Mouse (Mus musculus) urinary bladder, postnatal 36 days (tissue): ENCODE results near the gene Acbd3.

Experiments used
- DNase-seq, 2 experiments: peaks; one replicate each; pipeline ENCODE4 v3.0.0; 2022; ENCODE audit warnings: low spot score in 2 of 2, mixed read lengths in 1 of 2

Acbd3 gene

DNA sequence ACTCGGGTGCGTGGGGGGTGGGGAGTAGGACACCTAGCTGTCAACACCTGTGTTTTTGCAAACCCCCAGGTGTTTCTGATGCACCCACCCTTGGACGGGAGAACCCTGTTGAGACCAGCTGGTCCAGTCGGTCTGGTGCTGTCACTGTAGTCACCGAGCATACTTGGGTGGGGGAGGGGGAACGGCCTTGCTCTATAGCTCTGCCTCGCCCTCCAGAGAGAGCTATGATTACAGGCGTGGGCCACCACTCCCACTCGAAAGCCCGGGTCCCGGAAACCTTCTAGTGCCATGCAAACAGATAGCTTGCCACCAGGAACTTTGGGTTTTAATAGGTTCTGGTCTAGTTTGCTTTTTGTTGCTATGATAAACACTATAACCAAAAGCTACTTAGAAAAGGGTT, 36.3 kb downstream of the Acbd3 start:
- DNase-seq: no peak

DNA sequence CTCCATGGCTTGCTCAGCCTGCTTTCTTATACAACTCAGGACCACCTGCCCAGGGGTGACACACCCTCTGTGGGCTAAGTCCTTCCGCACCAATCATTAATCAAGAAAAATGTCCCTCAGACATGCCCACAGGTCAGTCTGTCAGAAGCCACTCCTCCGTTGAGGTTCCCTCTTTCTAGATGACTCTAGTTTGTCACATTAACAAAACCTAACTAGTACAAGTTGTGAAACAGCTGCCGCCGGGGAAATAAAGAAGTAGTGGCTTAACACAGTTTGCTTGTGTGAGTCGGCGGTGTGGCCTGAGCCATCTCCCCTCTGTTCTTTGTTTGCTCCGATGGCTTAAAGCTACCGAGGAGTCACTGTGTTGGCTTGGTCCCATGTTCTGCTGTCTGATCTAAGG, 36.8 kb downstream of the Acbd3 start:
- DNase-seq: no peak

DNA sequence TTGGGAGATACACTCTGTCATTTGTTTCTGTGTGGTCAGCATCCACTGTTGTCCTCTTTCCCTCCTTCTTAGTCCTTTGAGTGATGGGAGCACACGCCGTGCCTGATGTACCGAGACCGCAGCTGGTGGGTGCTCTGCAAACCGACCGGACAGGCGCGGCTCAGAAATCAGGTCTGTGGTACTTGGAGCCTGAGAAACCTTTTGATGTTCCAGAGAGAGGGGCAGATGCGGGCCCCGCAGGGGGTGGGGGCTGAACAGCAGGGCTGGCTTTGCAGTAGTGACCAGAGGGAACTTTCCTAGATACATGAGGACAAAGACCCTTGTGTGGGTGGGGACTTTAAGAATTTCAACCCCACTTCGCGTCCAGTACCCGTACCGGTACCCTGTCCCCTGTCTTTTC, 37.5 kb downstream of the Acbd3 start:
- DNase-seq: no peak

DNA sequence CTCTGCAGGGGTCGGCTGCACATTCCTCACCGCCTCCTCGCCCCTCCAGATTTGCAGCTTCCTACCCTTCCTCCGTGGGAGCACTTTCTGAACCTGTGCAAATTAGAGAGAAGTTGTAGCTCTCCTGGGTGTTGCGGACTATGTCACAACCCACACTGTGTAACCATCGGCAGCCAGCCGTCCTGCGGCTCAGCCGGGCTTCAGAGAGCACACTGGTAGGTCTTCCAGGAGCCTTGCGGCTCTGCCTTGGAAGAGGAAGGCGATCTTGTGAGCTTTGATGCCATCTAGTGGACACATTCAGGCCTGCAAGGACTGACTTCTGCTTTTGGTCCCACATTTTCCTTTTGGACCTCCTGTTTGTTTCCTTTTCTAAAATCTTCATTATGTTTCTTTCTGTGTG, 38.0 kb downstream of the Acbd3 start:
- DNase-seq: peak; percentile 75 to 84

DNA sequence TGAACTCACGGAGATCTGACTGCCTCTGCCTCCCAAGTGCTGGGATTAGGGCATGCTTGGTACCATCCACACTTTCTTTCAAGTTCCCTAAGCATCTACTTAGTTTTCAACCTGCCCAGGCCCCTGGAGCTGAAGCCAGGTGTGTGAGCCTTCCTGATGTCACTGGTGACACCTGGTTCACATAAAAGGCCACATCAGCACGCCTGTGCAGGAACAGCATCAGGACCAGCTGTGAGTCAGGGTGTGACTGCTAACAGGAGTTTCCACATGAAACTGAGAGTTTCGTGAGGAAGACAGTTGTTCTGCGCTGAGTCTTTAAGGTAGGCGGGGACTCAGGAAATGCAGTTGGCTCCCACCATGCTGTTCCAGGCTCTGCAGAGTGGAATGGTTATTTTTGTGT, 39.5 kb downstream of the Acbd3 start:
- DNase-seq: no peak

DNA sequence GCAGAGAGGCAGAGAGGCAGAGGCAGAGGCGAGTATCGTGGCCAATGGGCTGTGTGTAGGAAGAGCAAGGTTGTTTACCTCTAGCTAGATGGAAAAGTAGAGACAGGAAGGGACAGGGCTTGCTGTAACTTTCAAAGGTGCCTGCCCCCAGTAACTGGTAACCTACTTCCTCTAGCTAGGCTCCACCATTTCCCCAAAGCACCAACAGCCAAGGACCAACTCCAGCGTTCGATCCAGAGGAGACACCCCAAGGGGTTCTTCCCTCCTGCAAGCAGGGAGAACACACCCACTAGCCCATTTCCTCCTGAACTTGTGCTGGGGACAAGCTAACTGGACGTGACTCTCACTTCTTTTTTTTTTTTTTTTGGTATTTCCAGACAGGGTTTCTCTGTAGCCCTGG, 40.7 kb downstream of the Acbd3 start:
- no peak for DNase-seq

DNA sequence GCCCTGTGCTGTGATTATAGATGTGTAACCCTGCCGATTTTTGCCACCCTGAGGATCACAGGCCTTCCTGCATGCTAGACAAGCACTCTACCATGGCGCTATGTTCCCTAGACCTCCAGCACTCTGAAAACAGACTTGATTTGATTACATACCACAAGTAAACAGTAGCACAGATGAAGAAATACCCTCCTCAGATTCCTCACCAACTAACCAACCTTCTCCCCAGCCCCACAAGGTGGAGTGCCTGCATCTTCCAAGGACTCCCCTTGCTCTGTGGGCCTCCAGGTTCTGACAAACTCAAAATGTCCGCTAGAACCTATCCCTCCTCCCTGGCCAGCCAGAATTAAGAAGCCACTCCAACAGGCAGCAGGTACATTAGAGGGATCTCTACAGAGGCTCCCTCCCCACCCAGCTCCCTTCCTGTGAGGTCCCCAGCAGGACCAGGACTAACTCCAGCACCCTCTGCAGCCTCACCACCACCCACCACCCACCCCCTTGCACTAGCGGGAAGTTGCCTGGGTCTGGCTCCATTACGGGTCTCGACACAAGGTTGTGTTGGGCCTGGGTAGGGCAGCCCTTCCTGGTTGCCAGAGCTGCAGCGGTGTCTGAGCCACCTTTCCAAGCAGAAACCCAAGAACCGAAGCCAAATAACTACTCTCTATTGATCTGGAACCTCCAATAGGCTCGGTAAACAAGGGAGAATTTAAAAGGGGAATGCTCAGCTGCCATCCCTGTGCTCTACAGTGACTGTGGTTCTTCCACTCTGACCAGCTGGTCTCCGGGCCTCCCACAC, 41.9 kb downstream of the Acbd3 start:
- no peak for DNase-seq

DNA sequence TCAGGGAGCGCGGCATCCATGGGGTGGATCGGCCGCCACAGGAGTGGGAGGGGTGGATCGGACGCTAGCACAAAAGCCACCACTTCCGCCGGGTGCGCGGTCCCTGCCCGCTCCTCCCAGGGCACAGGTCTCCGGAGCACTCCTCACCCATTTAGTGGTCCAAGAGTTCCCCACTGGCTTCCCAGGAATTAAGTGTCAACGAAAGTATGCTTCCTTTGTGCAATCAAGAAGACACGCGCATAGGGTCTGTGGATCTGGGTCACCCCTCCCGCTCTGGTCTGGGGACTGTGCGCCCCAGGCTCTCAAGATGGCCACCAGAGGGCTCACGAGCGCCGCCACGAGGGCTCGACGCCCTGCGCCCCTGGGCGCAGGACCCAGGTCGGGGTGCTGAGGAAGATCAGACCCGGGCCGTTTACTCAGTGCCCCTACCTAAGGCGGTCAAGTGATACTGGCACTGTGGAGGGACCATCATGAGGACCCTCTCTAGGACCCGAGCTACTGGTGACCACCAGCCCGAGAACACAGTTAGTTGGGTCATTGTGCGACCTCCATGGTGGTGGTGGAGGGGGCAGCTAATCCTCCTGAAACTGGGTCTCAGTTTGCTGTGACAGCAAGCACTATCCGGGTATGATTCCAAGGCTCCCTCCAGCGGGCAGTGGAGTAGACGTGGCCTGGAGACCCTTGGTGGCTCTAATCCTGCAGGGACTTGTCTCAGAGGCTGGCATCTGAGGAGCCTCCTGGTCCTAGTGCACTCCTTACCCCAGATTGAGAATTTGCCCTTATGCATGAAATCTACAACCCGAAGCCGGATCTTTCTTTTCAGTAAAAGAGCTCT, 42.7 kb downstream of the Acbd3 start:
- DNase-seq: peak; percentile 67 to 73

DNA sequence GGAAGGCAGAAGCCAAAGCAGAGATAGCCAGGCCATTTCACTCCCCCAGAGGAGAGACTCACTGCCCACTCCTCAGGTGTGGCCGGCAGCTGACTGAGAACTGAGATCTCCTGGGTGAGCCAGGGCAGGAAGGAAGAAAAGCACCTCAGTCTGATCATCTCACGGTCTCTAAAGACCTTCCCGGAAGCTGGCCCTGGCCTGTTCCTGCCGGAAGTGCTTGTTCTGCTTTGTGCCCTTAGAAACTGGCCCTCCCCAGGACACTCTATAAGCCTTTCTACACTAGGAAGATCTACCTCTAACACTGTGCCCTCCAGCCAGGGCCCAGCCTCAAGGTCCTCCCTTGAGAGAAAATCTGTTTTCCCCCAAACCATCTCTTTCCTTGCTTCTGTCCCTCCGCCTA, 45.5 kb downstream of the Acbd3 start:
- DNase-seq: no peak

DNA sequence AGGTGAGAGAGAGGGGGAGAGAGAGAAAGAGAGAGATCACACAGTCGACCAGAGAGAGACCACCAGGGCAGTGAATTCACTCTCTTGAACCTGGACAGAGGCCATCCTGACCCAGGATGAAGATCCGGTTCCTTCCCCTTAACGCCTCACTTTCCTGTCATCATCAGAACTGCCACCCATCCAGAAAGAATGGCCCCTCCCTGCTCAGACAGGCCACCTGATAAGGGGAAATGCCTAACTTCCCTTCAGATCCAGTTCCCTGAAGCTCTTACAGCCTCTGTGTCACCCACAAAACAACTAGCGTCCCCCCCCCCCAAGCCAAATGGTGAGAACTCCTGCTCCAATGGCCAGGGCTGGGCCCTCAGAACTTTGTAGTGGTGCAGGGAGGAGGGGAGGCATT, 45.9 kb downstream of the Acbd3 start:
- no peak for DNase-seq

DNA sequence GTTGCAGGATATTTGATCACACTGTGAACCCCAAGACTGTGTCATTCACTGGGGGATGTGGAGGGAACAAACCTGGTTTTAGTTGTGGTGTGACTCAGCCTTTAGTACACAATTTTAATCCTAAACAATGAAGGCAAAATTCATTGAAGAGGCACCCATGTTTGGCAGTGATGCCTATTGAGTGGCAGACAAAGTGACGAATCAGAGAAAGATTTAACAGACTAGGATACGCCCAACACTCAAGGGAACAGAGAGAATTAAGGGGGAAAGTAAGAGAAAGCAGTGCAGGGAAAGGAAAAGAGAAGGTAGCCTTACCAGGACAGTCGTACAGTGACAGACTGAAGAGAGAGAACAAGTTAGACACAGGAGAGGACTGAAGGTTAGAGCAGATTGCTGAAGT, 46.4 kb downstream of the Acbd3 start:
- no peak for DNase-seq

DNA sequence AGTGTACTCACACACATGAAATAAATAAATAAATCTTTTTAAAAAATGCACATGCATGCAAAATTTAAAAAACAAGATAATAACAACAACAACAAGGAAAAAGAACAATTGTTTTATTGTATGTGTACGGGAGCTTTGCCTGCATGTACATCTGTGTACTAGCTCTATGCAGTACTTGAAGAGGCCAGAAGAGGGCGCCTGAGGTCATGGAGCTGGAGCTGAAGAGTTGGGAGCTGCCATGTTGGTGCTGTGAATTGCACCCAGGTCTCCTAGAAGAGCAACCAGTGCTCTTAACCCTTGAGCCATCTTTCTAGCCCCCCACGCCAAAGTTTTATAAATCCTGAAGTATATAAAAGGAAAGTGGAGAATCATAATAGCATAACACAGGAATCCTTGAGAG, 48.8 kb downstream of the Acbd3 start:
- no peak for DNase-seq

DNA sequence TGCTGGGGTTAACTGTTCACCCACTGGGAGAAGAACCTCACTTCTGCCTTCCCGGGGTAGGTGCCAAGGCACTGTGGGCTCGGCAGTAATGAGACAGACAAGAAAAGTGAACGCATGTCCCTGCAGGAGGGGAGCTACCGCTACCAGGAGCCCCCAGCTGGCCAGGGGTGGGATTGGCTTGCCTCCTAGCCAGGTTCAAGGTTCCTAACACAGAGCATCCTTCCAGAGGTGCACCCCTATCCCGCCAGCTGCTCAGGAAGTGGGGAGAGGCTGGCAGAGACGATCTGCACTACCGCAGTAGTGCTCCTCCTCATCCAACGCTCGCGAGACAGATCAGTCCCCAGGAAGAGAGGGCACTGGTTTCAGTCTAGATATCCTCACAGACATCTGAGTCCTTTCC, 49.5 kb downstream of the Acbd3 start:
- DNase-seq: no peak

DNA sequence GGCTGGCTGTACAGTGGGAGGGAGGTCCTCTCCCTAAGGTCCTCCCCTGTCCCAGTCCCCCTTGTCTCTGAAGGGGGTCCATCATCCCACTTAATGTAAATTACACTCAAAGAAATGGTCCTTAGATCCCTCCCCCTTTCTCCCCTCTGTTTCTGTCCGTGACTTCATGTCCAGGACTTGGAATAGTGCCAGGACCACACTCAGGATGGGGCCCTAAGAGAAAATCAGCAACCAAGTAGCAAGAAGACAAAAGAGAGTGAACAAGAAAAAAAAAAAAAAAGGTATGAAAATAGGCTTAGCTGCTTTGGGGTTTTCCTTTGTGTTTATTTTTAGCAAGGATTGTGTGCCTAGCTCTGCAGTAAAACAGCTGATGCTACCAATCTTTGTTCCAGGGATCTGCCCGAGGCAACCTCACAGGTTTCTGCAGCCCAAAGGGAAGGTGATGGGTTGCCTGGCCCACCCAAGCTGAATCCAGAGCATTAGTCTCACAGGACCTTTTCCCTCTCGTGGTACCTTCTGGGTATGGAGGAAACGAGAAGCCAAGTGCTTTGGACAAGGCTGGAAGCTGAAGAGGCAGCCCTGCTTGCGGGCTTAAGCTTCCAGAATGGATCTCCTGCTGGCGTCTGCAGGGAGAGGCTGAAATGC, 50.1 kb downstream of the Acbd3 start:
- no peak for DNase-seq

DNA sequence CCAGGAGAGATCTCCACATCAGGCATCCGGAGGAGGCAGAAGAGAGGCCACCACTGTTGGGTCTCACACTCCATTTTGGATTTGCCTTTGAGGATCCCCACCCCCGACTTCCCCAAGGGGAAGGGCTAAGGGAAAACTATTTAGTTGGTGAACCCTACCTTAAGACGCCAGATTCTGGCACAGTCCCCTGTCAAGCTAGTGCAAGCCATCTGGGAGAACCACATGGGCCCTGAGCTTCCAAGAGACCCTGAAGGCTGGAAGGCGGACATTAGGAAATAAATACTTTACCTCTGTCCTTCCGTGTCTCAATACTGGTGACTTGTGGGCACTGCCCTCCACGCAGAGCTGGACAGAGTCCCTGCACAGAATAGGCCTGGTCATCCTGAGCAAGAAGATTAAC, 50.7 kb downstream of the Acbd3 start:
- DNase-seq: no peak

DNA sequence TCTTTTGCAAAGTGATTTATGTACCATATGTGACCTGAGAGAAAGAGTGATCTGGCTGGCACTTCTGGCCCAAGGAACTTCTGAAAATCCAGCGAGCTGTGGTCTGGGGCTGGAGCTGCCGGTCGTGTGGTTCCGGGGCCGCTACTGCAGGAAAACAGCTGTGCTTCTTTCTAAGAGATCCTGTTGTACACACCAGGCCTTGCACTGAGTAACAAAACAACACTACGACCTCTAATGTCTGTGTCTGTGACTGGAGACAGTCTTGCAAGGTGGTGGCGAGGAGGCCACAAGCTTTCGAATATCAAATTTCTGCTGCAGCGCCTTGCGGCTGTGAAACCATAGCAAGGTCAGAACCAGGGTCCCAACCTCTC, 51.4 kb downstream of the Acbd3 start:
- DNase-seq: no peak

DNA sequence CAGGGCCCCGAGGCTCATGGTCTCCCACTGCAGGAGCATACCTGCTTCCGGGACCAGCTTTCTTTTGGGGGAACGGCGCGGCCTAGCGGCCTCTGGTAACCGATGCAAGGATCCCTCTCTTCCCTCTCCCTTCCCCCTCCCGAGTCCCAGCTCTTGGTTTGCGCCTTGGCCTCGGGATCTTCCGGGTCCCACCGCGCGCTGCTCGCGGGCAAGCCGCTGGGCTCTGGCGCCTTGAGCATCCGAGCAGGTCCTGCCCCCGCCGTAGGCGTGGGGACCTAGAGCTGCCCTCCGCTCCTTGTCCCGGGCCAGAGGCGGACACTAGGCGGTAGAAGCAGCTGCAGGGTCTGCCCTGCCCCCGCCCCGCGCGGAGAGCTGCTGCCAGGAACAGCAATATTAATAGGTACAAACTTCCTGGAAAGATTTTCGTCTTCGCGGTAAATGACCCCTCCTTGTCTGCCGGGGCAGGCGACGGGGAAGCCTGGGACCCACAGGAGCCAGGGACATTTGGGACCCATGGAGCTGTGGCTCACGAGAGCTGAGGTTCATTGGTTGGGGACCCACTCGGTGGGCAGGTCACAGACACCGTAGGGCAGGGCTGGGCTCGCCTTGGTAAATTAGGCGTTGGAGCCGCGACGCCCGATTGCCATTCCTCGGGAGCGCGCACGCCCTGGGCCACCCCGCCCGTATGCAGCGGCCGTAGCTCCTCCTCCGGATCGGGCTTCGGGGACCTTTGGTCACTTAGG, 52.0 kb downstream of the Acbd3 start:
- DNase-seq: peak; percentile 84 to 87

DNA sequence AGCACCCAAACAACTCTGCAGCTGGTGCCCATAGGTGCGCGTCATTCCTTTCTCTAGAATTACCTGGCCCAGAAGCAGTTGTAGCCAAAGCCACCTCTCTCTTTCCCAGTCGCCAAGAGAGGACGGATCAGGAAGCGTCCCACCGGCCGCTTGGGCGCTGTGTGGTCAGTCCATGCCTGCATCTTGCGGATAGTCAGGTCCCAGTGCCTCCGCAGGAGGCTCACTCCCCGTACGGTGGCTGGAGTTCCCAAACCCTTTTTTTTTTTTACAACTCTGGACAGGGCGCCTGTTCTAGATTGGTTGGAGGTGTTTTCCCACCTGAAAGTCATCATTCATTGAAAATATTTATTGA, 52.5 kb downstream of the Acbd3 start:
- DNase-seq: no peak

DNA sequence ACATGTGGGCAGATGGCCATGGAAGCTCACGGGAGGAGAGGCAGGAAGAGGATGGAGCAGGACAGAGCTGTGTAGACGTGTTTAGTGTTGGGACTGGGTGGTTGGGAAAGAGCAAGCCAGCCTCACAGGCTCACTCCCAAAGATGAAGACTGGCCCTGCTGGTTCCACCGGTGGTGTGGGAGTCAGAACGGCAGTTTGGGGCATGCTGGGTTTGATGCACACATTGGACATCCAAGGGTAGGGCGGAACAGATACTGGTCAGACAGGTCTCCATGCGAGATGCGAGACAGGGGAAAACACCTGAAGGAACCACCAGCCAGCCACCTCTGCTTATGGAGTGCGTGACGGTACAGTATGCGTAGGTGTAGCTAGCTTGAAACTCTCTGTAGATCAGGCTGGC, 53.1 kb downstream of the Acbd3 start:
- peak; percentile 70 to 72 for DNase-seq

DNA sequence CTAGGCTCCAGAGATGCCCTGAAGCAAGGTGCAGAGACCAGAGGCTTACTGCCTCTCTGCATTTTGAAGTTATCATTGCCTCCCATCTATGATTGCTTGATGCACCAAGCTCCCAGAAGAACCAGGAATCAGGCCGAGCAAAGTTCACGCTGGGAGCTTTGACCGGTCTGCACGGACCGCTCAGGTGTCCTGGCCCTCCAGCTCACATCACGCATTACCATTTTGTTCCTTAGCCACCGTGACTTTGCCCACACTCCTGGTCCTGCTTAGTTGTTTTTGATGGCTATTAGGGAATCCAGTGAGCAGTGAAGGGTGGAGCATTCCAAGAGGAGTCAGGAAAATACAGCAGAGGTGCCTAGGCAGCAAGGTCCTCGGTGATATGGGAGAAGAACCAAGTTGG, 54.4 kb downstream of the Acbd3 start:
- no peak for DNase-seq

DNA sequence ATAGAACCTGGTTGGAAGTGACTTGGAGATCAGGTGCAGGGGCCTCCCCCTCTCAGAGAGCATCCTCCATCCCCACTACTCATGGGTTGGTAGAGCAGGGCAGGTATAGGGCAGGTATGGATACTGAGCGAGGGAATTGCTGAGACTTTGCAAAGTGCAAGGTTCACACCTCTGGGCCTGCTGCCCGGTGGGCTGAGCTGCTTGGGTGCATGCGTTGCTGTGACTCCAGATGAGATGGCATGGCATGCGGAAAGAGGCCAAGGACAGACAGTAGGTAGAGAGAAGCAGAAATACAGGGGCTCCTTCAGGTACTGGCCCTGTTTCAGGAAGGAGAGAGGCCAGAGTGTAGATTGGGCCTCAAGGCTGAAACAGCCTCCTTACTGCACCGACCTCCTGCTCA, 55.4 kb downstream of the Acbd3 start:
- no peak for DNase-seq

DNA sequence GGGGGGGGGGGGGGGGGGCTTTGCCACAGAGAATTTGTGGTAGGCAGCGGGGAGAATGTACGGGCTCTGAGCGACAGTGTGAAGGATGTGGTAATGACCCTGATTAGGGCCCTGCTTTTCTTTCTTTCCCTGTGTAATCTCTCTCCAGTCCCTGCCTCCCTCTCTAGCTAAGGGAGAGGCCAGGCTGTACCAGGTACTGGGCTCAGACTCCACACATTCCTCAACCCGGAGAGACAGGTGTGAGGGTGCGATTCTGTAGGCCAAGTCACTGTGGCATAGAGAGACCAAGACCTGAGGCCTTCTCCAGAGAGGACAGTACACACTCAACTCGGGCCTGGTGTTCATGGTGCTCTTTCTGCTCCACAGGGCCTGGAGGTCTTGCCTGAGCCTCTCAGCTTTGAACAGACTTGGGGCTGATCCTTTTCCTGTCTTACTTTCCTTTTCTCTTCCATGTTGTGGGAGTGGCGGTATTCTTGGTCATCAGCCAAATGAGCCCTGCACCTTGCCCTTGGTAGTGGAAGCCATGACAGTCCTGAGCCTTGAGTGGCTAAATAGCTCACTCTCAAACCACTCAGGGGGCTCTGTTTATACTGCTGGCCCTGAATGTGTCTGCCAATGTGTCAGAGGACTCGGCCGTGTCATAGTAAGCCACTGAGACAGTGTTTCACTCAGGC, 57.2 kb downstream of the Acbd3 start:
- DNase-seq: no peak
